Mouse (Mus musculus) liver, embryonic 18 days (tissue): ENCODE results near the gene Ctsll3. TPM values are rescaled to one million over a fixed set of nuclear protein-coding genes. Genes with fewer than 3 reads are reported as not detected.

Source experiments
- polyA plus RNA-seq: library from polyadenylated mRNA; depleted of rRNA; stranded (reverse); fragments of >200 nt; gene quantifications from 2 replicates; pipeline ENCODE4 v1.2.3, GENCODE M21; 2012; rRNA removed

The Ctsll3 gene
- not detected in 2 replicates for polyA plus RNA-seq

DNA sequence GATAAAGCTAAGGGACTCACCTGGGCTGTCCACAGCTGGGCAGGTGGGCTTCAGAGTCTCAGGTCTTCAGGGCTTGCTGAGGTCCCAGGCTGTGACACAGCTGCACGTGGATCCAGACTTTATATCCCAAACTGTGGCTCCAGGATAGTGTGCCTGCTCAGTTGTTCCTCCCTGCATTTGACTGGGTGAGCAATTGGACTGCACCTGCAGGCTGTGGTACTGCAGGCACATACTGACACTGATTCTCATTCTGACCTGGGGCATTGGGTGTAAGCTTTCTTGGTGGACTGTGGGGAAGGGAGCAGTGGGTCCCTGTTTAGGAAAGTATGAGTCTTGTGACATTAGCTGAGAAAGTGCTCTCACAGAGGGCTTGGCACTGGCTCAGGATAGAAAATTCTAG is at the start of gene Ctsll3:
Ctsll3 (minus strand) TSS at position 101 of the 400 bp plus-strand sequence.

DNA sequence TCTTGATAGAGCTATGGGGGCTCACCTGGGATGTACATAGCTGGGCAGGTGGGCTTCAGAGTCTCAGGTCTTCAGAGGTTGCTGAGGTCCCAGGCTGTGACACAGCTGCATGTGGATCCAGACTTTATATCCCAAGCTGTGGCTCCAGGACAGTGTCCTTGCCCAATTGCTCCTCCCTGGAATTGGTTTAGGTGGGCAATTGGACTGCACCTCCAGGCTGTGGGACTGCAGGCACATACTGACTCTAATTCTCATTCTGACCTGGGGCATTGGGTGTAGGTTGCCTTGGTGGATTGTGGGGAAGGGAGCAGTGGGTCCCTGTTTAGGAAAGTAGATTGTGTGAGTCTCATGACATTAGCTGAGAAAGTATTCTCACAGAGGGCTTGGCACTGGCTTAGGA is 16.4 kb downstream of the Ctsll3 start, which contains the start of gene BC051665:
BC051665 (minus strand) TSS at position 101 of the 400 bp plus-strand sequence.

Other genes with a start within 250 kb of the Ctsll3 start
- 19.7 and 25.8 TPM in 2 replicates for gene Dapk1, start 200.9 kb downstream of the Ctsll3 start, polyA plus RNA-seq
- gene BC051665, start 16.5 kb downstream of the Ctsll3 start, polyA plus RNA-seq, result not detected in 2 replicates
- gene 4930486L24Rik, start 61.6 kb upstream of the Ctsll3 start, polyA plus RNA-seq, result 0.10 and 0.16 TPM in 2 replicates
- 0.06 and 0.14 TPM in 2 replicates for gene Gm49392, start 94.0 kb upstream of the Ctsll3 start, polyA plus RNA-seq
- gene Ctla2b, start 94.6 kb upstream of the Ctsll3 start, polyA plus RNA-seq, result 6.9 and 8.1 TPM in 2 replicates
- not detected in 2 replicates for gene Tpbpb, start 102.0 kb upstream of the Ctsll3 start, polyA plus RNA-seq
- gene Gm49393, start 132.7 kb upstream of the Ctsll3 start, polyA plus RNA-seq, result 0.19 TPM in 1 of 2 replicates, not detected in the other
- 6.8 and 8.7 TPM in 2 replicates for gene Gm49391, start 133.7 kb upstream of the Ctsll3 start, polyA plus RNA-seq
- 20.2 TPM in 2 replicates for gene Ctla2a, start 133.8 kb upstream of the Ctsll3 start, polyA plus RNA-seq
- 0.02 and 0.08 TPM in 2 replicates for gene Tpbpa, start 139.1 kb upstream of the Ctsll3 start, polyA plus RNA-seq
- gene Ctsj, start 203.1 kb upstream of the Ctsll3 start, polyA plus RNA-seq, result 0.05 and 0.06 TPM in 2 replicates
- gene Ctsq, start 237.8 kb upstream of the Ctsll3 start, polyA plus RNA-seq, result not detected in 2 replicates